Mouse (Mus musculus): ENCODE measurements around the gene Dnajb14. TPM values are rescaled to one million over a fixed set of nuclear protein-coding genes. Genes with fewer than 3 reads are reported as not detected.

Dnajb14 gene
- total and polyA plus RNA-seq, 3 experiments = 2.8 to 7.0 (median 4.4) TPM

- Histone ChIP-seq H3K4me3 (replicated peaks in 1 of 3; ENCODE audit: low read depth in 2 of 3, low read length in 2 of 3, poor library complexity in 1 of 3) (no peak overlapping the region), H3K27me3 (replicated peaks) (no peaks in the 10 kb centered on the region), H3K9ac (ENCODE audit: insufficient read depth, low read depth) (no peak overlapping the region), H3K36me3 (replicated peaks in 1 of 2; ENCODE audit: control insufficient read depth in 1 of 2, insufficient read depth in 1 of 2, low read length in 1 of 2) (no peaks in the 10 kb centered on the region), H3K4me2 (ENCODE audit: insufficient read depth, low read depth, poor library complexity, severe bottlenecking) (no peak overlapping the region), H3K27ac (ENCODE audit: insufficient read depth, low read depth) (no peak overlapping the region), H3K79me2 (replicated peaks; ENCODE audit: control insufficient read depth, extremely low read depth, insufficient read depth, poor library complexity, severe bottlenecking) (no peaks in the 10 kb centered on the region), H3K4me1 (ENCODE audit: control insufficient read depth in 1 of 2, insufficient read depth in 2 of 2) (peaks cover 0 to 11% of the 10 kb centered on the region in 2 experiments; a peak in 2 of 4 replicates), H3K9me3 (replicated peaks; ENCODE audit: low read length) (no peaks in the 10 kb centered on the region)
- TF ChIP-seq SMC3 (IDR thresholded peaks at IDR 0.05; ENCODE audit: low read depth, low read length) (peak; percentile 25), CTCF (conservative IDR thresholded peaks at IDR 0.05 in 1 of 2, IDR thresholded peaks at IDR 0.05 in 1 of 2; ENCODE audit: low read depth in 2 of 2, low read length in 2 of 2) (peak in 1 of 2 experiments; percentile 49; a peak in 2 of 4 replicates), RAD21 (IDR thresholded peaks at IDR 0.05; ENCODE audit: low read depth, low read length) (peak; percentile 32), ZNF384 (IDR thresholded peaks at IDR 0.05; ENCODE audit: low read depth, low read length) (peak; percentile 96), IRF4 (IDR thresholded peaks at IDR 0.05; ENCODE audit: low read depth, low read length) (no peak)
- in situ Hi-C loops (cut with MboI; ENCODE audit: low pct_ligation_motif_present, low pct_unique_long_range_greater_than_20kb, low sequenced_read_pairs) = no loop called here
- DNase-seq (ENCODE audit: extremely low read depth) = no peak
- dilution Hi-C loops (cut with MboI; ENCODE audit: extremely low pct_ligation_motif_present, extremely low pct_unique_long_range_greater_than_20kb, low sequenced_read_pairs) = no loop called here
Observed at GRCm38 (mm10) chr3:137818713-137819112, 48.8 kb upstream of the Dnajb14 start.

GRCm38 (mm10) chr3:137820688-137821467 is 46.6 kb upstream of the Dnajb14 start:
- Histone ChIP-seq H3K27me3 (replicated peaks) (no peaks in the 10 kb centered on the region), H3K9ac (ENCODE audit: insufficient read depth, low read depth) (no peak overlapping the region), H3K79me2 (replicated peaks; ENCODE audit: control insufficient read depth, extremely low read depth, insufficient read depth, poor library complexity, severe bottlenecking) (no peaks in the 10 kb centered on the region), H3K4me2 (ENCODE audit: insufficient read depth, low read depth, poor library complexity, severe bottlenecking) (no peak overlapping the region; the same call in 1 of the 2 replicates), H3K27ac (ENCODE audit: insufficient read depth, low read depth) (no peak overlapping the region), H3K4me3 (replicated peaks in 1 of 3; ENCODE audit: low read depth in 2 of 3, low read length in 2 of 3, poor library complexity in 1 of 3) (no peak overlapping the region), H3K4me1 (ENCODE audit: control insufficient read depth in 1 of 2, insufficient read depth in 2 of 2) (peaks cover 0 to 16% of the 10 kb centered on the region in 2 experiments; a peak in 2 of 4 replicates), H3K36me3 (replicated peaks in 1 of 2; ENCODE audit: control insufficient read depth in 1 of 2, insufficient read depth in 1 of 2, low read length in 1 of 2) (no peaks in the 10 kb centered on the region), H3K9me3 (replicated peaks; ENCODE audit: low read length) (peaks cover 3% of the 10 kb centered on the region)
- dilution Hi-C loops (cut with MboI; ENCODE audit: extremely low pct_ligation_motif_present, extremely low pct_unique_long_range_greater_than_20kb, low sequenced_read_pairs) (no loop called here), in situ Hi-C loops (cut with MboI; ENCODE audit: low pct_ligation_motif_present, low pct_unique_long_range_greater_than_20kb, low sequenced_read_pairs) (no loop called here)
- TF ChIP-seq ZNF384 (IDR thresholded peaks at IDR 0.05; ENCODE audit: low read depth, low read length) (peak; percentile 29; the same call in 1 of the 2 replicates), POLR2AphosphoS2 (IDR thresholded peaks at IDR 0.05; ENCODE audit: low read depth, low read length) (no peak), EP300 (IDR thresholded peaks at IDR 0.05; ENCODE audit: low read length) (peak; percentile 7; the same call in 1 of the 2 replicates), MEF2A (IDR thresholded peaks at IDR 0.05; ENCODE audit: borderline replicate concordance, low read depth, low read length) (no peak)
- no peak for DNase-seq (ENCODE audit: extremely low read depth)

GRCm38 (mm10) chr3:137823317-137823716 is 44.2 kb upstream of the Dnajb14 start:
- Histone ChIP-seq H3K4me2 (ENCODE audit: insufficient read depth, low read depth, poor library complexity, severe bottlenecking) (no peak overlapping the region), H3K36me3 (replicated peaks in 1 of 2; ENCODE audit: control insufficient read depth in 1 of 2, insufficient read depth in 1 of 2, low read length in 1 of 2) (no peaks in the 10 kb centered on the region), H3K79me2 (replicated peaks; ENCODE audit: control insufficient read depth, extremely low read depth, insufficient read depth, poor library complexity, severe bottlenecking) (no peaks in the 10 kb centered on the region), H3K4me3 (replicated peaks in 1 of 3; ENCODE audit: low read depth in 2 of 3, low read length in 2 of 3, poor library complexity in 1 of 3) (no peak overlapping the region), H3K27me3 (replicated peaks) (no peaks in the 10 kb centered on the region), H3K9me3 (replicated peaks; ENCODE audit: low read length) (peaks cover 3% of the 10 kb centered on the region), H3K4me1 (ENCODE audit: control insufficient read depth in 1 of 2, insufficient read depth in 2 of 2) (peaks cover 0 to 20% of the 10 kb centered on the region in 2 experiments; a peak in 2 of 4 replicates), H3K9ac (ENCODE audit: insufficient read depth, low read depth) (no peak overlapping the region), H3K27ac (ENCODE audit: insufficient read depth, low read depth) (no peak overlapping the region)
- DNase-seq (ENCODE audit: extremely low read depth) = peak; percentile 18
- TF ChIP-seq ZNF384 (IDR thresholded peaks at IDR 0.05; ENCODE audit: low read depth, low read length) (no peak), CHD2 (IDR thresholded peaks at IDR 0.05; ENCODE audit: low read length) (no peak), IRF4 (IDR thresholded peaks at IDR 0.05; ENCODE audit: low read depth, low read length) (no peak), SMC3 (IDR thresholded peaks at IDR 0.05; ENCODE audit: low read depth, low read length) (no peak), UBTF (IDR thresholded peaks at IDR 0.05; ENCODE audit: low read depth, low read length) (no peak), MYC (IDR thresholded peaks at IDR 0.05; ENCODE audit: low read depth, low read length) (no peak)
- in situ Hi-C loops (cut with MboI; ENCODE audit: low pct_ligation_motif_present, low pct_unique_long_range_greater_than_20kb, low sequenced_read_pairs) (no loop called here), dilution Hi-C loops (cut with MboI; ENCODE audit: extremely low pct_ligation_motif_present, extremely low pct_unique_long_range_greater_than_20kb, low sequenced_read_pairs) (no loop called here)

All from CH12.LX (cell line).